27 mouse cellular contexts compared by ENCODE assay signal in the genomic region with DNA sequence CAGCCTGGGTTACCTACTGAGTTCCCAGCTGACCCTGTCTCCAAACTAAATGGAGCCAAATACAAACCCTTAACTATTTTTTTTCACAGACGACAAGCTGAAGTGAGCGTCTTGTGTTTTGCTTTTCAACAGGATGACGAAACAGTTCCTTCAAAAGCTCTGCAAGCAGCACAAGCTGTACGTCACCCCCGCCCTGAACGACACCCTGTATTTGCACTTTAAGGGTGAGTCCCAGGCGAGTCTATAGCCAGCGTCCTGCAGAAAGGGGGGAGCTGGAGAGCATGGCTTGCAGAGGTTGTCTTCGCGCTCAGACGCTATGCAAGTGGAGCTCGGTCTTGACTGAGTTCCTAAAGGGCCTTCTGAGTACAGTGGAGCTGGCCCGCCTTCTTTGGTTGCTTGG. TPM values are rescaled to one million over a fixed set of nuclear protein-coding genes. Genes with fewer than 3 reads are reported as not detected.
"Had no signal": no experiment of that assay in that cellular context is flagged by ENCODE, and none has a peak within 500 bp of the region (broad histone marks: within the 10 kb centered on the region; RNA-seq: fewer than 3 reads in every experiment).

No protein-coding gene starts in this region.

- H3K4me3 ChIP-seq: layer of hippocampus, adult 2 months; left cerebral cortex, adult 2 months; liver, embryonic 13.5 days; megakaryocyte, embryonic 14.5 days; midbrain, embryonic 10.5 days; neural tube, embryonic 12.5 days; neural tube, embryonic 15.5 days had no signal

- H3K27ac ChIP-seq: kidney, postnatal 0 days; layer of hippocampus, adult 2 months; left cerebral cortex, adult 2 months; liver, embryonic 13.5 days; macrophage; midbrain, embryonic 10.5 days; neural tube, embryonic 12.5 days; neural tube, embryonic 15.5 days had no signal

- H3K36me3 ChIP-seq: liver, embryonic 13.5 days; midbrain, embryonic 10.5 days; neural tube, embryonic 12.5 days; neural tube, embryonic 15.5 days had no signal

- H3K9ac ChIP-seq: liver, embryonic 13.5 days; lung, embryonic 14.5 days; neural tube, embryonic 12.5 days; neural tube, embryonic 15.5 days had no signal

- DNase-seq: kidney, adult 2 months; kidney, postnatal 25 days; layer of hippocampus, adult 9-11 months; layer of hippocampus, postnatal 36 days; liver, embryonic 13.5 days; lung, embryonic 14.5 days; lung, postnatal 10 days; midbrain, embryonic 14.5 days; right cerebral cortex, adult 18-20 months; right cerebral cortex, postnatal 14 days; right cerebral cortex, postnatal 4 days; thymus, adult 2 months; thymus, postnatal 14 days; thymus, postnatal 4 days had no signal

- H3K9me3 ChIP-seq: liver, embryonic 13.5 days; megakaryocyte, embryonic 14.5 days; midbrain, embryonic 10.5 days; neural tube, embryonic 12.5 days; neural tube, embryonic 15.5 days had no signal

- H3K4me2 ChIP-seq: liver, embryonic 13.5 days; lung, embryonic 14.5 days; neural tube, embryonic 12.5 days; neural tube, embryonic 15.5 days had no signal

RNA-seq across cellular contexts. Expression of a gene that starts 4.1 kb away (rescaled TPM):
- total RNA-seq: left cerebral cortex, postnatal 10 days; liver, adult 2 months had no signal
- polyA plus RNA-seq: liver, adult 2 months; lung, embryonic 14.5 days; macrophage; spleen, adult 2 months had no signal

RNA-seq across cellular contexts. Expression of a gene that starts 33.5 kb away (rescaled TPM):
- total RNA-seq: left cerebral cortex, postnatal 10 days; liver, adult 2 months had no signal
- polyA plus RNA-seq: kidney, adult 2 months; kidney, embryonic 14.5 days; kidney, postnatal 0 days; liver, adult 2 months; liver, embryonic 13.5 days; liver, embryonic 16.5 days; lung, embryonic 14.5 days; macrophage; spleen, adult 2 months had no signal
